Mouse (Mus musculus) CH12.LX (cell line): ENCODE results near the gene H1f0.

Source experiments
- CTCF ChIP-seq, 2 experiments: IDR thresholded peaks in 1 of 2; conservative IDR thresholded peaks in 1 of 2; 2 replicates each; pipeline ENCODE4 v1.5.1; 2011 to 2012; ENCODE audit warnings: low read depth in 2 of 2, low read length in 2 of 2, improper control_type of control experiment in 1 of 2, inconsistent platforms in 1 of 2, mild to moderate bottlenecking in 1 of 2, moderate library complexity in 1 of 2
- E2F4 ChIP-seq: IDR thresholded peaks from 2 replicates; pipeline ENCODE4 v1.6.1; 2011; ENCODE audit warnings: low read depth, low read length, improper control_type of control experiment; ENCODE audit not compliant: insufficient replicate concordance
- EP300 ChIP-seq: IDR thresholded peaks from 2 replicates; pipeline ENCODE4 v1.6.1; 2011; ENCODE audit warnings: low read length, improper control_type of control experiment
- HCFC1 ChIP-seq: IDR thresholded peaks from 2 replicates; pipeline ENCODE4 v1.6.1; 2012; ENCODE audit warnings: low read depth, mild to moderate bottlenecking, inconsistent platforms, low read length, improper control_type of control experiment
- JUN ChIP-seq: IDR thresholded peaks from 2 replicates; pipeline ENCODE4 v1.6.1; 2011; ENCODE audit warnings: low read depth, mild to moderate bottlenecking, low read length, improper control_type of control experiment, moderate library complexity; ENCODE audit not compliant: insufficient read depth
- KAT2A ChIP-seq: IDR thresholded peaks from 2 replicates; pipeline ENCODE4 v1.6.1; 2012; ENCODE audit warnings: low read length, improper control_type of control experiment, inconsistent platforms; ENCODE audit not compliant: insufficient replicate concordance
- MEF2A ChIP-seq: IDR thresholded peaks from 2 replicates; pipeline ENCODE4 v1.6.1; 2014; ENCODE audit warnings: low read depth, mild to moderate bottlenecking, inconsistent platforms, low read length, improper control_type of control experiment, borderline replicate concordance
- MYC ChIP-seq: IDR thresholded peaks from 2 replicates; pipeline ENCODE4 v1.6.1; 2011; ENCODE audit warnings: low read depth, mild to moderate bottlenecking, improper control_type of control experiment, low read length
- NELFE ChIP-seq: IDR thresholded peaks from 2 replicates; pipeline ENCODE4 v1.6.1; 2011; ENCODE audit warnings: low read depth, low read length, improper control_type of control experiment
- POLR2A ChIP-seq: IDR thresholded peaks from 2 replicates; pipeline ENCODE4 v1.6.1; 2011; ENCODE audit warnings: low read depth, mild to moderate bottlenecking, improper control_type of control experiment, low read length
- TBP ChIP-seq: conservative IDR thresholded peaks from 2 replicates; pipeline ENCODE4 v1.6.1; 2011; ENCODE audit warnings: low read depth, low read length, improper control_type of control experiment
- TCF12 ChIP-seq: IDR thresholded peaks from 2 replicates; pipeline ENCODE4 v1.6.1; 2014; ENCODE audit warnings: low read depth, mild to moderate bottlenecking, inconsistent platforms, low read length, improper control_type of control experiment
- UBTF ChIP-seq: IDR thresholded peaks from 2 replicates; pipeline ENCODE4 v1.6.1; 2012; ENCODE audit warnings: low read depth, mild to moderate bottlenecking, inconsistent platforms, low read length, improper control_type of control experiment, moderate library complexity
- ZMIZ1 ChIP-seq: IDR thresholded peaks from 2 replicates; pipeline ENCODE4 v1.6.1; 2012; ENCODE audit warnings: low read depth, mild to moderate bottlenecking, inconsistent platforms, low read length, improper control_type of control experiment

- TF ChIP-seq E2F4 (no peak), CTCF (conservative IDR thresholded peaks at IDR 0.05 in 1 of 2, IDR thresholded peaks at IDR 0.05 in 1 of 2; ENCODE audit: low read depth in 2 of 2, low read length in 2 of 2) (no peak), TBP (no peak), EP300 (no peak), MYC (no peak), POLR2A (no peak), UBTF (no peak), MEF2A (no peak), ZMIZ1 (no peak), HCFC1 (no peak), TCF12 (no peak), KAT2A (no peak), JUN (no peak), NELFE (no peak)
Measured at GRCm38 (mm10) chr15:79050160-79050845, 22.1 kb downstream of the H1f0 start.
